Mouse (Mus musculus) hindbrain, embryonic 16.5 days (tissue): ENCODE data around the gene Atp6v1g3. TPM values are rescaled to one million over a fixed set of nuclear protein-coding genes. Genes with fewer than 3 reads are reported as not detected.

Experiments used
- ATAC-seq: fragments of 200-750 bp; cut with Nextera tagmentation; 2 replicates; pipeline ENCODE4 v1.8.0; 2017; ENCODE audit warnings: moderate TSS enrichment, moderate library complexity
- H3K27ac ChIP-seq: fragments of 300-500 bp; sonication (generic); 2 replicates; pipeline ENCODE4 v1.5.1; 2014; ENCODE audit warnings: low read depth, mild to moderate bottlenecking, control low read depth, low read length, moderate library complexity
- H3K27me3 ChIP-seq: fragments of 300-500 bp; sonication (generic); replicated peaks from 2 replicates; pipeline ENCODE4 v1.6.1; 2014; ENCODE audit warnings: low read length; ENCODE audit not compliant: control insufficient read depth, insufficient read depth
- H3K36me3 ChIP-seq: fragments of 300-500 bp; sonication (generic); 2 replicates; pipeline ENCODE4 v1.6.1; 2014; ENCODE audit warnings: mild to moderate bottlenecking, low read length, moderate library complexity, mixed read lengths; ENCODE audit not compliant: control insufficient read depth, insufficient read depth
- H3K4me1 ChIP-seq: fragments of 300-500 bp; sonication (generic); 2 replicates; pipeline ENCODE4 v1.6.1; 2014; ENCODE audit warnings: low read depth, low read length; ENCODE audit not compliant: control insufficient read depth, insufficient read depth
- H3K4me2 ChIP-seq: fragments of 300-500 bp; sonication (generic); 2 replicates; pipeline ENCODE4 v1.6.1; 2014; ENCODE audit warnings: mild to moderate bottlenecking, low read length, control low read depth, moderate library complexity
- H3K4me3 ChIP-seq: fragments of 300-500 bp; sonication (generic); 2 replicates; pipeline ENCODE4 v1.5.1; 2014; ENCODE audit warnings: mild to moderate bottlenecking, low read length, control low read depth, moderate library complexity
- H3K9ac ChIP-seq: fragments of 300-500 bp; sonication (generic); 2 replicates; pipeline ENCODE4 v1.6.1; 2014; ENCODE audit warnings: low read depth, mild to moderate bottlenecking, control low read depth, low read length, moderate library complexity
- H3K9me3 ChIP-seq: fragments of 300-500 bp; sonication (generic); 2 replicates; pipeline ENCODE4 v1.6.1; 2014; ENCODE audit warnings: mild to moderate bottlenecking, low read length, moderate library complexity; ENCODE audit not compliant: control insufficient read depth
- WGBS: fragments of 180-500 bp; shearing (Covaris S2); extraction: QIAGEN DNeasy Blood & Tissue Kit; methylation state at CpG from one replicate; pipeline ENCODE4 v1.1.7; 2014; 5-methylcytosine and 5-hydroxymethylcytosine counted together
- polyA plus RNA-seq: library from polyadenylated mRNA; unstranded; fragments of >200 nt; fragmentation: Nextera tagmentation; extraction: Ambion mirVana; gene quantifications from 2 replicates; pipeline ENCODE4 v1.2.1, GENCODE M21; 2015

Gene Atp6v1g3
- polyA plus RNA-seq, 1 experiment from 2014 or later = not detected

GRCm38 (mm10) chr1:138281139-138281538 is 7.6 kb downstream of the Atp6v1g3 start:
- H3K36me3 ChIP-seq = no peaks in the 10 kb centered on the region
- ATAC-seq = peak; percentile 52; the same call in 1 of the 2 replicates
- no peaks in the 10 kb centered on the region for H3K27me3 ChIP-seq
- no peak overlapping the region; the same call in 1 of the 2 replicates for H3K9ac ChIP-seq
- H3K27ac ChIP-seq = no peak overlapping the region
- H3K9me3 ChIP-seq = no peaks in the 10 kb centered on the region
- no peak overlapping the region for H3K4me3 ChIP-seq
- 50% methylated on average over 6 of the region's 6 CpGs for WGBS
- no peaks in the 10 kb centered on the region for H3K4me1 ChIP-seq
- no peak overlapping the region for H3K4me2 ChIP-seq

DNA sequence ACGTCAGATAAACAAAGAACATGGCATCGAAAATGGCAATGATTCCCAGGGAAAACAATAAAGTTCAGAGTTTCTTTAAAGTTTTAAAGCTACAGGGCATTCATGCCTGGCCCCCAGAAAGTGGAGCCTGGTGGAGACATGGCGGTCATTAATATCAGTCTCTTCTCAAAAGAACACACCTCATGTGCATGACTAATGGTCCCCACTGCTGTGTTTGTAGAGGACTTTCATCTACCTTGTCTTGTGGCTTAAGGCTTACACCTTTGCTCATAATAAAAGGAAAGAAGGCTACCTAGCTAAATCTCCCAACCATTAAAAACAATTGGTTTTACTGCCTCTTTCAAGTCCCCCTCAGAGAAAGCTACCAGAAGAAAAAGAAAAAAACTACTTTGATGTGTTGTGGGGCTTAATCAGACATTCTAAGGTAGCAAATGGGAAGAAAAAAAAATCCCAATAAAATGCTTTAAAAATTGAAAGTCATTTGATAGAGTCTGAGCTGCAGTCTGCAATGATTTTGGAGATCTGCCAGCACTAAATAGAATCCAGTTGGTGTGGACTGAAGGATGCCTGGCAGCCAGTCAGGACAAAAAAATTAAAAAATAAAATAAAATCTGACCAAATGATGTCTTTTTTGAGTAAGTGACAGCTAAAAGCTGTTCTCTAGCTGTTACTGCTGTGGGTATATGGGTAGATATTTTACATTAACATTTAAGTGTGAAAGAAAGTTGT is 9.0 kb downstream of the Atp6v1g3 start:
- no peak for ATAC-seq
- Histone ChIP-seq H3K4me3 (no peak overlapping the region), H3K9me3 (no peaks in the 10 kb centered on the region), H3K9ac (no peak overlapping the region), H3K4me2 (no peak overlapping the region), H3K4me1 (no peaks in the 10 kb centered on the region), H3K27me3 (no peaks in the 10 kb centered on the region), H3K36me3 (no peaks in the 10 kb centered on the region), H3K27ac (no peak overlapping the region)
- 83% methylated on average over 3 of the region's 3 CpGs for WGBS

GRCm38 (mm10) chr1:138287665-138288064 is 14.1 kb downstream of the Atp6v1g3 start:
- Histone ChIP-seq H3K27ac (no peak overlapping the region), H3K36me3 (no peaks in the 10 kb centered on the region), H3K27me3 (no peaks in the 10 kb centered on the region), H3K4me3 (no peak overlapping the region), H3K9ac (no peak overlapping the region), H3K9me3 (no peaks in the 10 kb centered on the region), H3K4me2 (no peak overlapping the region), H3K4me1 (no peaks in the 10 kb centered on the region)
- no peak for ATAC-seq
- 90% methylated on average over 4 of the region's 4 CpGs for WGBS

DNA sequence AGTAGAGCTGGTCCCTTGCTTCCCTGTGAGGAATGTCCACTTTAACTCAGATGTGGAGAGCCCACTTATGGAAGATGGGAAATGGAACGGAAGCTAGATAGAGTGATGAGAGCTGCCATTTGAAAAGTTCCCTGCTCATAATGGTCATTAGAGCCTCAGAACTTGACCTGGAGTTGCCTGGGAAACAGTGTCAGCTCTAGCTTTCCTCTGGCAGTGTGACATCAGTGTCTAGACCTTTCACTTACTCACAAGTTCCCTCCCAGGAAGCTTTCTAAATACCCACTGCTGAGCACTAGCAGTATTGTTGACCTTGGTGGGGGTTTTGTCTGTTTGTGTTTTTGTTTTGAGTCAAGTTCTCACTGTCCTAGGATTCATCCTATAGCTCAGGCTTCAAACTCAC is 15.2 kb downstream of the Atp6v1g3 start:
- 55% methylated on average over 1 of the region's 1 CpGs for WGBS
- no peaks in the 10 kb centered on the region for H3K36me3 ChIP-seq
- no peak overlapping the region for H3K9ac ChIP-seq
- no peaks in the 10 kb centered on the region for H3K4me1 ChIP-seq
- no peak overlapping the region for H3K4me3 ChIP-seq
- H3K9me3 ChIP-seq = no peaks in the 10 kb centered on the region
- no peak for ATAC-seq
- H3K27ac ChIP-seq = no peak overlapping the region
- no peak overlapping the region for H3K4me2 ChIP-seq
- no peaks in the 10 kb centered on the region for H3K27me3 ChIP-seq

- Histone ChIP-seq H3K27ac (no peak overlapping the region), H3K4me1 (no peaks in the 10 kb centered on the region), H3K27me3 (no peaks in the 10 kb centered on the region), H3K36me3 (no peaks in the 10 kb centered on the region), H3K9ac (no peak overlapping the region), H3K4me2 (no peak overlapping the region), H3K9me3 (no peaks in the 10 kb centered on the region), H3K4me3 (no peak overlapping the region)
- no peak for ATAC-seq
- 63% methylated on average over 7 of the region's 7 CpGs for WGBS
These were observed 16.2 kb downstream of the Atp6v1g3 start for GRCm38 (mm10) chr1:138289455-138290425.

DNA sequence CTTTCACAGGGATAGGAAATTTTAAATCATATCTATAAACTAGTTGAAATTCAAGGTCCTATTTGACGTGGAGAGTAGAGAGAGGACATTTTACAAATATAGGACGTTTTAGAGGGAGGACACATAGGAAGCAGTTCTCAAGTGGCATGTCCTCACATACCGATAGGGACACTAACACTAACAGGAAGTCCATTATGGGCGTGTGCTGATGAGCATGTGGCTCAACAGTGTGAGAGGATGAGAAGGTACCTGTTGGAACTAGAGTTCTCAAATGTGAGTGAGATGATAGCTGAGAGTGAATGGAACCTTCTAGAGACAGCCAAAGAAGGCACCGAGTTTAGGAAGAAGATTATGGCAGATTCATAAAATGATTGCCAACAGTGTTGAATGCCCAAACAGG is 17.9 kb downstream of the Atp6v1g3 start:
- H3K9ac ChIP-seq = no peak overlapping the region
- WGBS = 93% methylated on average over 5 of the region's 5 CpGs
- no peak overlapping the region for H3K4me2 ChIP-seq
- H3K4me3 ChIP-seq = no peak overlapping the region
- no peaks in the 10 kb centered on the region for H3K9me3 ChIP-seq
- ATAC-seq = no peak
- H3K27me3 ChIP-seq = no peaks in the 10 kb centered on the region
- H3K4me1 ChIP-seq = no peaks in the 10 kb centered on the region
- no peak overlapping the region for H3K27ac ChIP-seq
- no peaks in the 10 kb centered on the region for H3K36me3 ChIP-seq

DNA sequence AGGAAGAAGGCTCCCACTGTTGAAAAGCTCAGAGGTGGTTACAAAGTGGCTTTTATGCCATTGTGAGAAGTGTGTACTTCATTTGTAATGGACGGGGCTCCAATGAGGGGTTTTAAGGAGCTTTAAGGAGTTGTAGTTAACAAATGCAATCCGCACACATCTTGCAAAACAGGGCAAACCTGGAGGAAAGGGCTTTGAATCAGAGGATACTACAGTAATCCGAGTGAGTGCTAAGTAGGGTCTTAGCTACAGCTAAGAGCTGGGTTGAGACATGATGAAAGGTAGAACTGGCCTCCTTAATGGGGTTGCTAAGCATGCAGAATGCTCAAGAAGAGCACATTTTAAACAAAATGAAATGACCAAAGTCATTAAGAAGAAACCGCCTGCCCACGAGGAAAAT is 20.9 kb downstream of the Atp6v1g3 start:
- Histone ChIP-seq H3K4me3 (no peak overlapping the region), H3K27me3 (no peaks in the 10 kb centered on the region), H3K4me1 (no peaks in the 10 kb centered on the region), H3K27ac (no peak overlapping the region), H3K4me2 (no peak overlapping the region), H3K9me3 (no peaks in the 10 kb centered on the region), H3K9ac (no peak overlapping the region), H3K36me3 (no peaks in the 10 kb centered on the region)
- no peak for ATAC-seq
- WGBS = 90% methylated on average over 5 of the region's 5 CpGs

DNA sequence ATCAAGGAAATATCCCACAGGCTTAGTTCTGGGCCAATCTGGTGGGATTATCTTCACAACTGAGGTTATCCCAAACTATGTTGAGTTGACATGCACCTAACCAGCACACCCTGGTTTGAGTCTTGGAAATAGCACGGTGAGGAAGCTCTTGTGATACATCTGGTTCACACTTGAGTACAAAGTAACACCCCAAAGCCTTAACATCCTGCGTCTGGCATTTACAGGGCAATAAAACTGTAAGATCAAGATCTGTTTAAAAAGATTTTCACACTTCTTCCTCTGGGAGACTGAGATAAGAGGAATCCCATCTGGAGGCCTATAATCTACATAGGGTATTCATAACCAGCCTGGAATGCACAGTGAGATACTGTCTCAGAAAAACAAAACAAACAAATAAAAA is 24.6 kb downstream of the Atp6v1g3 start:
- Histone ChIP-seq H3K4me2 (no peak overlapping the region), H3K4me1 (no peaks in the 10 kb centered on the region), H3K9me3 (no peaks in the 10 kb centered on the region), H3K36me3 (no peaks in the 10 kb centered on the region), H3K4me3 (no peak overlapping the region), H3K27me3 (no peaks in the 10 kb centered on the region), H3K9ac (no peak overlapping the region), H3K27ac (no peak overlapping the region)
- WGBS = 88% methylated on average over 2 of the region's 2 CpGs
- no peak for ATAC-seq

DNA sequence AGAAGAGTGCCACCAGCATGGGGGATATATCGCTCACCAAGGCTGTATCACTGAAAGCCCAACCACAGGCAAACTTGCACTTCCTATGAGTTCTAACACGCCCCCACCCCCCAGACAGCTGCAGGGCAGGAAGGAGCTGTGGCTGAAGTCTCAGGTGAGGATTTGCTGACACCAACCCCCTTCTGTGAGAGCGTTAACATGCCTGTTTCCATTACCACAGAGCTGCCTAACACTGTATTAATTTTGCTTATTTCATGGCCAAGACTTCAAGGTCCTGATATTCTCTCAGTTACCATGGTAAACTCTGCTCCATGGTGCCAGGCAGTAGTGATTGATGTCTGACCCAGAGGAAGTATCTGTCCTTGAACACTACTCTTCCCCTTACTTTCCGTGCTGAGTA is 26.0 kb downstream of the Atp6v1g3 start:
- Histone ChIP-seq H3K27ac (no peak overlapping the region), H3K27me3 (no peaks in the 10 kb centered on the region), H3K36me3 (no peaks in the 10 kb centered on the region), H3K4me1 (no peaks in the 10 kb centered on the region), H3K9ac (no peak overlapping the region), H3K4me3 (no peak overlapping the region), H3K9me3 (no peaks in the 10 kb centered on the region), H3K4me2 (no peak overlapping the region)
- WGBS = 69% methylated on average over 4 of the region's 4 CpGs
- ATAC-seq = no peak
